ENCODE assay signal across 23 mouse cellular contexts in the genomic region with DNA sequence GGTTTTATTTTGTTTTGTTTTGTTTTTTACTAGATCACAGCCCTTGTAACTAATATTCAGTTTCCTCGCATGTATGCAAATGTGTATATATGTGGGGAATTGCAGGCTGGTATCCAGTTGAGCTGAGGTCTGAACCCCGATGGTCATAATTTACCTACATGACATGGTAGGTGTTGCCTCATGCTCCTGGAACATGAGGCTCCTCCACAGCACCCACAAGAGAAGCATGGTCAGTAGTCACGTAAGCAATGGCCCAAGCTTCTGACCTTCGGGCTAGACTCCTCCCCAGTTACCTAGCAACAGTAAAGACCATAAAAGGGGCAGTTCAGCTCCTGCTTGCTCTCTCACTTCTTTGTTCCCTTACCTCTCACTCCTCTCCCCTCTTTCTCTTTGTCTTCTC. TPM values are rescaled to one million over a fixed set of nuclear protein-coding genes. Genes with fewer than 3 reads are reported as not detected.
A peak's percentile ranks its signal among the peaks of the same experiment; 100 is the strongest.
DNase-seq lines count a peak whose midpoint lies in the region; ATAC-seq lines count a peak whose summit lies in the region.
"Had no signal": no experiment of that assay in that cellular context is flagged by ENCODE, and none has a peak within 500 bp of the region (broad histone marks: within the 10 kb centered on the region; RNA-seq: fewer than 3 reads in every experiment).

No protein-coding gene starts in this region.

- H3K36me3 ChIP-seq in midbrain, embryonic 11.5 days (ENCODE audit: control insufficient read depth, insufficient read depth, low read length) = no peaks in the 10 kb centered on the region
- no peaks in the 10 kb centered on the region for H3K36me3 ChIP-seq in midbrain, embryonic 15.5 days (replicated peaks)
- H3K36me3 ChIP-seq: embryonic facial prominence, embryonic 10.5 days; embryonic facial prominence, embryonic 12.5 days; forebrain, embryonic 15.5 days; G1E had no signal

- H3K27ac ChIP-seq in midbrain, embryonic 11.5 days (ENCODE audit: low read depth, low read length) = no peak overlapping the region
- no peak overlapping the region for H3K27ac ChIP-seq in midbrain, embryonic 15.5 days
- H3K27ac ChIP-seq: embryonic facial prominence, embryonic 10.5 days; embryonic facial prominence, embryonic 12.5 days; forebrain, embryonic 13.5 days; forebrain, embryonic 15.5 days had no signal

- no peak overlapping the region for H3K4me3 ChIP-seq in midbrain, embryonic 11.5 days (ENCODE audit: low read depth, low read length)
- no peak overlapping the region for H3K4me3 ChIP-seq in midbrain, embryonic 15.5 days
- H3K4me3 ChIP-seq: embryonic facial prominence, embryonic 10.5 days; embryonic facial prominence, embryonic 12.5 days; forebrain, embryonic 13.5 days; forebrain, embryonic 15.5 days had no signal

- no peaks in the 10 kb centered on the region for H3K4me1 ChIP-seq in midbrain, embryonic 11.5 days (ENCODE audit: control insufficient read depth, insufficient read depth, low read length)
- no peaks in the 10 kb centered on the region for H3K4me1 ChIP-seq in midbrain, embryonic 15.5 days
- H3K4me1 ChIP-seq: embryonic facial prominence, embryonic 10.5 days; embryonic facial prominence, embryonic 12.5 days; forebrain, embryonic 13.5 days; forebrain, embryonic 15.5 days had no signal

- H3K4me2 ChIP-seq in midbrain, embryonic 11.5 days = no peak overlapping the region
- H3K4me2 ChIP-seq in midbrain, embryonic 15.5 days = no peak overlapping the region
- H3K4me2 ChIP-seq: embryonic facial prominence, embryonic 12.5 days; forebrain, embryonic 13.5 days; forebrain, embryonic 15.5 days had no signal

- H3K27me3 ChIP-seq in midbrain, embryonic 11.5 days (ENCODE audit: control insufficient read depth, insufficient read depth, low read length) = no peaks in the 10 kb centered on the region
- H3K27me3 ChIP-seq in midbrain, embryonic 15.5 days (replicated peaks) = no peaks in the 10 kb centered on the region
- H3K27me3 ChIP-seq: CH12.LX; embryonic facial prominence, embryonic 12.5 days; forebrain, embryonic 13.5 days; forebrain, embryonic 15.5 days had no signal

- intact Hi-C loops in heart, postnatal 25 days (cut with DNase I) = loop anchor here (10.0 kb wide), 1 partner anchor 1054 kb away; no protein-coding TSS in a partner anchor

- WGBS in midbrain, embryonic 11.5 days = 63% methylated on average over 4 of the region's 4 CpGs
- 61% methylated on average over 4 of the region's 4 CpGs for WGBS in midbrain, embryonic 15.5 days

- H3K9me3 ChIP-seq in midbrain, embryonic 11.5 days (ENCODE audit: control insufficient read depth, low read length) = no peaks in the 10 kb centered on the region
- no peaks in the 10 kb centered on the region for H3K9me3 ChIP-seq in midbrain, embryonic 15.5 days
- H3K9me3 ChIP-seq: embryonic facial prominence, embryonic 10.5 days; embryonic facial prominence, embryonic 12.5 days; forebrain, embryonic 13.5 days; forebrain, embryonic 15.5 days; G1E had no signal

- DNase-seq in heart, adult 11 months = peak; percentile 5
- no peak for DNase-seq in heart, postnatal 25 days (ENCODE audit: low spot score)
- peak; percentile 69 for DNase-seq in midbrain, embryonic 11.5 days (ENCODE audit: low spot score, missing footprints)
- DNase-seq in neural tube, embryonic 10.5 days (ENCODE audit: extremely low spot score, low spot score) = no peak
- DNase-seq: adrenal gland, adult 8-10 months; adrenal gland, postnatal 14 days; adrenal gland, postnatal 36 days; B cell, adult 2 months; cerebellum, adult 11-12 months; cerebellum, adult 2 months; cerebellum, adult 9-10 months; cerebellum, postnatal 10 days; cerebellum, postnatal 25 days had no signal

- ATAC-seq in midbrain, embryonic 11.5 days (ENCODE audit: low FRiP score) = no peak
- no peak for ATAC-seq in midbrain, embryonic 15.5 days (replicated peaks)
- ATAC-seq: activated CD4-positive, CD25-positive, alpha-beta regulatory T cell, adult 4 months; CD4-positive, CD25-positive, alpha-beta regulatory T cell, adult 4 months; forebrain, embryonic 13.5 days; forebrain, embryonic 15.5 days; Patski had no signal

- no peak overlapping the region for H3K9ac ChIP-seq in midbrain, embryonic 11.5 days (ENCODE audit: low read length)
- no peak overlapping the region for H3K9ac ChIP-seq in midbrain, embryonic 15.5 days
- H3K9ac ChIP-seq: embryonic facial prominence, embryonic 12.5 days; forebrain, embryonic 13.5 days; forebrain, embryonic 15.5 days had no signal

RNA-seq across cellular contexts. Expression of gene Gja1, which starts 16.7 kb away (rescaled TPM):
- total RNA-seq in heart, postnatal 25 days (2021) = 100 to 1,000 TPM; 402 to 446 TPM
- polyA plus RNA-seq in midbrain, embryonic 11.5 days (2014; fragmentation: Nextera tagmentation; extraction: Ambion mirVana) = 130 and 147 TPM in 2 replicates
- 113 and 132 TPM in 2 replicates for polyA plus RNA-seq in midbrain, embryonic 15.5 days (2015; fragmentation: Nextera tagmentation; extraction: Ambion mirVana)
- polyA plus RNA-seq: G1E had no signal

Comparison
In these comparisons a context has a peak if more than half of its experiments do, and no peak if none do; other contexts are left out.
1. DNase-seq: peak in heart, adult 11 months (single experiment) and midbrain, embryonic 11.5 days (single experiment); none in heart, postnatal 25 days (single experiment) and neural tube, embryonic 10.5 days (single experiment).